Mouse (Mus musculus) Patski (cell line): ENCODE data around the gene Pde4c. TPM values are rescaled to one million over a fixed set of nuclear protein-coding genes. Genes with fewer than 3 reads are reported as not detected.

Experiments used
- ATAC-seq: fragments of 100-300 bp; one replicate; pipeline ENCODE4 v1.8.0; 2021
- CTCF ChIA-PET: fragments of 350-600 bp; sonication (Branson Sonifier 250); formaldehyde crosslinking; loops from one replicate; lab custom pipeline; 2022; ENCODE audit warnings: inconsistent platforms; lab: Charles Lee
- POLR2A ChIA-PET: fragments of 350-600 bp; sonication (Branson Sonifier 250); formaldehyde crosslinking; loops from one replicate; lab custom pipeline; 2022; ENCODE audit warnings: antibody characterized with exemption, inconsistent platforms; lab: Charles Lee
- DNase-seq: peaks from one replicate; pipeline ENCODE4 v3.0.0-alpha.2; 2011; ENCODE audit warnings: low read depth, low spot score
- H3K27me3 ChIP-seq: fragments of 371-371 bp; one replicate; pipeline ENCODE4 v1.5.1; 2021
- CTCF ChIP-seq: fragments of 100-300 bp; IDR thresholded peaks from one replicate; pipeline ENCODE4 v1.5.1; 2021
- in situ Hi-C: fragments of 300-500 bp; cut with MboI; formaldehyde crosslinking; loops from 3 replicates; pipeline ENCODE4 v1.11.1; 2018; ENCODE audit warnings: low pct_unique_long_range_greater_than_20kb, mixed read lengths
- polyA plus RNA-seq: library from polyadenylated mRNA; unstranded; gene quantifications from one replicate; pipeline ENCODE4 v1.2.3, GENCODE M21; 2021

Gene Pde4c
- polyA plus RNA-seq, 1 experiment from 2014 or later: 15.0 TPM

- ATAC-seq (no peak), DNase-seq (no peak)
- POLR2A ChIA-PET: interaction anchor here (1.4 kb wide), 1 partner anchor 124 kb away, joined by 3 read pairs; no protein-coding TSS in a partner anchor
- in situ Hi-C loops: loop anchor here (5.0 kb wide), 1 partner anchor 37 kb away; the partner anchor contains the start of gene Rab3a
- no peaks in the 10 kb centered on the region for H3K27me3 ChIP-seq
- TF ChIP-seq CTCF: no peak
- CTCF ChIA-PET: interaction anchor here (1.2 to 1.5 kb wide), 2 partner anchors 37 to 49 kb away, joined by 3 read pairs; no protein-coding TSS in a partner anchor
Observed at GRCm38 (mm10) chr8:70715086-70715485, 8.4 kb upstream of the Pde4c start.

DNA sequence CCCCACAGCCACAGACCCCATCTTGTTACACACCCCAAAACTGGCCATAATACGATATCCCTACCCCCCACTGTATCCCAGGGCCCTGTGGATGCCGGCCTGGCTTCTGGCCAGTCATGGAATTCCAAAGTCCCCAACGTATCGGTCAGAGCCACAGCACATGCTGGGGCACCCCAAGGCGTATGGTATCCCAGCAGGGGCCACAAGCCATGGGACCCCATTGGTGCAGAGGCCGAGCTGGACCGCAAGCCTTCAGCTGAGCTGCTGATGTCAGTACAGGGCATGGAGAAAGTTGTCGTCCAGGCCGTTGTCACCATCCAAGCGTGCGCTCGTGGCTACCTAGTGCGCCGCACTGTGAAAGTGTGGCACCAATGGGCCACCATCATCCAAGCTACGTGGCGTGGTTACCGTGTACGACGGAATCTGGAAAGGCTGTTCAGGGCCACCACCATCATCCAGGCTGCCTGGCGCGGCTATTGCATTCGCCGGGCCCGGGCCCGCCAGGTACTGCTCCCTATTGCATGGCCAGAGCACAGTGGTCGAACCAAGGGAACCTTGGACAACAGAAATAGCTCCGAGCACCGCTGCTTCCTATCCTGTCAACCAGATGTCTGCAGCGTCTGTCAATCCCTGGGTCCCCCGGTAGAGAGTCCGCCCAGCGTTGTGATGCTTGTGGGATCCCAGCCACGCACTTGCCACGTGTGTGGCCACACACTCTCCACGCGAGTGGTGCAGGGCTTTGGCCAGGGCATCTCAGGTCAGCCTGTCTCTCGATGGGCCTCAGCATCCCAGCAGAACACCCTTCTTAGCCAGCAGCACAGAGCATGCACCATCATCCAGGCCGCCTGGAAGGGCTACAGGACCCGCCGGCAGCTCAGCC is 6.8 kb upstream of the Pde4c start:
- POLR2A ChIA-PET: interaction anchor here (0.6 kb wide), 1 partner anchor 10 kb away, joined by 3 read pairs; no protein-coding TSS in a partner anchor
- no peaks in the 10 kb centered on the region for H3K27me3 ChIP-seq
- ATAC-seq: no peak
- CTCF ChIA-PET: interaction anchor here (1.5 kb wide), 1 partner anchor 47 kb away, joined by 3 read pairs; no protein-coding TSS in a partner anchor
- in situ Hi-C loops: loop anchor here (5.0 kb wide), 1 partner anchor 36 kb away; the partner anchor contains the start of gene Rab3a
- no peak for TF ChIP-seq CTCF
- DNase-seq: no peak

DNA sequence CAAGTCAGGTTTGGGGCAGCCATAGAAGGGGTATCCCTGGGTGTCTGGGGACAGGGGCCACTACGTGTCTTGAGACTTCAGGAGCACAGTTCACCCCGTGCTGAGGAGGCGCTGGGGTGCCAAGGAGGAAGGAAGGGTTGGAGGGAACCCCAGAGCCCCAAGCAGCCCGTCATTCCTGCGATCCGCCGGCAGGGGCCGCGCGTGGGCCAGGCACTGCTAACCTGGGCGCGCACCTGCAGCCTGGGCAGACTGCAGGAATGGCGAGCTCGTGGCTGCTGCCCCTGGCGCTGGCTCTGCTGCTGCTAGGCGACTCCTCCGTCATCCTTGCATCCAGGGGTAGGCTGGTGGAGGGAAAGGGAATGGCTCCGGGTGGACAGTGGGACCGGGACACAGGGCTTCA is 5.2 kb upstream of the Pde4c start, which contains the start of gene Gm3336:
Gene Gm3336, plus strand, starts transcription at position 247 of the 400 bp plus-strand sequence.
- ATAC-seq (peak; percentile 34), DNase-seq (no peak)
- no peaks in the 10 kb centered on the region for H3K27me3 ChIP-seq
- POLR2A ChIA-PET: no interaction called here
- TF ChIP-seq CTCF: no peak
- CTCF ChIA-PET: interaction anchor here (0.6 to 1.6 kb wide), 12 partner anchors 9 to 200 kb away, joined by 3 to 8 read pairs (median 4); partner anchors contain the start of genes Mpv17l2 and Rab3a
- in situ Hi-C loops: loop anchor here (5.0 kb wide), 1 partner anchor 34 kb away; the partner anchor contains the start of gene Rab3a

DNA sequence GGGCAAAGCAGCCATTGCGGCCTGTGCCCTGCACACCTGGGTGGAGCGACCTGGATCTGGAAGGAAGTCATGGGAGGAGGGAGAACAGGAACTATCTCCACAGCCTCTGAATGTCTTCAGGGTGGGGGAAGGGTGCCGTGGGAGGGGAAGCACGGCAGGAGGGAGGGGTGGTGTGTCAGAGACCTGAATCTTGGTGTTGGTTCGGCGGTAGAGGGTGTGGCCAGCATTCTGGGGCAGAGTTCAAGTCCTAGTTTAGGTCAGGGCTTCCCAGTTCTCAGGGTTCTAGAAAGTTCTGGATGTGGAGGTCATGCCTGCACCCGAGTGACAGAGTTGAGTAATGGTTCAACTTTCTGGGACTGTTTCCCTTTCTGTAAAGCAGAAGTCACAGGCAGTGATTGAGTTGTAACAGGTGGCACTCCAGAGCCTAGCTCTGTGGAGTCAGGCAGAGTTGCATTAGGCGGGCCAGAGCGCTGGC is 3.7 kb upstream of the Pde4c start:
- no peak for TF ChIP-seq CTCF
- POLR2A ChIA-PET: interaction anchor here (0.7 kb wide), 1 partner anchor 37 kb away, joined by 3 read pairs; no protein-coding TSS in a partner anchor
- H3K27me3 ChIP-seq: no peaks in the 10 kb centered on the region
- DNase-seq (no peak), ATAC-seq (no peak)
- in situ Hi-C loops: loop anchor here (5.0 kb wide), 1 partner anchor 32 kb away; the partner anchor contains the start of gene Rab3a
- CTCF ChIA-PET: interaction anchor here (0.9 to 2.4 kb wide), 4 partner anchors 10 to 48 kb away, joined by 3 to 13 read pairs (median 4); no protein-coding TSS in a partner anchor

DNA sequence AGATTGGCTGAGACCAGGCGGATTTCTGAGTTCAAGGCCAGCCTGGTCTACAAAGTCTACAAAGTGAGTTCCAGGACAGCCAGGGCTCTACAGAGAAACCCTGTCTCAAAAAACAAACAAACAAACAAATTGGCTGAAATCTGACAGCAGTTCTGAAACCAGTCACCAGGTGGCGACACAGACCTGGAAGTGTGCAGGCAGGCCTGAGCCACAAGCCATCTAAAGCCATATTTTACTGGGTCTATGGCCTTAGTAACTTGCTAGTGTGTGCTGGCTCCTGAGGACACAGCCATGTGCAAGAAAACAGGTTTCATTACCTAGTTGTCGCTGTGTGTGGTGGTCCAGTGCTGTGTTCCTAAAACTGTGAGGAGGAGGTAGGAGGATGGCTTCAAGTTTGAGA is 2.8 kb upstream of the Pde4c start:
- no peak for ATAC-seq
- in situ Hi-C loops: no loop called here
- ChIA-PET POLR2A (no interaction called here), CTCF (interaction anchor here (1.3 to 2.4 kb wide), 3 partner anchors 20 to 42 kb away, joined by 3 to 13 read pairs (median 3); partner anchors contain the start of gene Rab3a)
- no peak for DNase-seq
- TF ChIP-seq CTCF: no peak
- no peaks in the 10 kb centered on the region for H3K27me3 ChIP-seq

DNA sequence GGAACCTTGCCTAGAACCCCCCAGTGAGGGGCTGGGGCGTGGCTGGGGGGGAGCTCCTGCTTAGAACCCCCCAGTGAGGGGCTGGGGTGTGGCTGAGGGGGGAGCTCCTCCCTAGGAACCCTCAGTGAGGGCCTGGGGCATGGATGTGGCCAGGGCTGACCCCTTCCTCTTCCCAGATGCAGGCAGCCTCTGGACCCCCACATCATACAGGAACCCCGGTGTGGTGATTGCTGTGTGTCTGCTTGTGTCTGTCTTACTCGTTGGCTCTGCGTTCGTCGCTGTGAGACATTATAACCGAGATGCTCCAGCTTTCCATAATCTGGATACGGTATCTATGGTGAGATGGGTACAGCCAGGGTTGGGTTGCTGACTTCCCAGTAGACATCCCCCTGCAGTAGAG is 1.9 kb upstream of the Pde4c start:
- ATAC-seq: no peak

GRCm38 (mm10) chr8:70724216-70724615 is 696 bp downstream of the Pde4c start:
- POLR2A ChIA-PET: interaction anchor here (0.8 to 0.9 kb wide), 2 partner anchors 10 to 80 kb away, joined by 3 read pairs; no protein-coding TSS in a partner anchor
- TF ChIP-seq CTCF: no peak
- in situ Hi-C loops: no loop called here
- no peak for DNase-seq
- H3K27me3 ChIP-seq: no peaks in the 10 kb centered on the region
- CTCF ChIA-PET: interaction anchor here (1.3 kb wide), 1 partner anchor 39 kb away, joined by 7 read pairs; no protein-coding TSS in a partner anchor
- no peak for ATAC-seq

More for the DNA sequence above, 1.9 kb upstream of the Pde4c start:
- no peak for DNase-seq
- no peaks in the 10 kb centered on the region for H3K27me3 ChIP-seq
- ChIA-PET CTCF (interaction anchor here (1.3 to 2.4 kb wide), 3 partner anchors 21 to 42 kb away, joined by 3 to 13 read pairs (median 3); partner anchors contain the start of gene Rab3a), POLR2A (interaction anchor here (1.0 kb wide), 1 partner anchor 32 kb away, joined by 4 read pairs; no protein-coding TSS in a partner anchor)
- in situ Hi-C loops: no loop called here
- TF ChIP-seq CTCF: no peak

DNA sequence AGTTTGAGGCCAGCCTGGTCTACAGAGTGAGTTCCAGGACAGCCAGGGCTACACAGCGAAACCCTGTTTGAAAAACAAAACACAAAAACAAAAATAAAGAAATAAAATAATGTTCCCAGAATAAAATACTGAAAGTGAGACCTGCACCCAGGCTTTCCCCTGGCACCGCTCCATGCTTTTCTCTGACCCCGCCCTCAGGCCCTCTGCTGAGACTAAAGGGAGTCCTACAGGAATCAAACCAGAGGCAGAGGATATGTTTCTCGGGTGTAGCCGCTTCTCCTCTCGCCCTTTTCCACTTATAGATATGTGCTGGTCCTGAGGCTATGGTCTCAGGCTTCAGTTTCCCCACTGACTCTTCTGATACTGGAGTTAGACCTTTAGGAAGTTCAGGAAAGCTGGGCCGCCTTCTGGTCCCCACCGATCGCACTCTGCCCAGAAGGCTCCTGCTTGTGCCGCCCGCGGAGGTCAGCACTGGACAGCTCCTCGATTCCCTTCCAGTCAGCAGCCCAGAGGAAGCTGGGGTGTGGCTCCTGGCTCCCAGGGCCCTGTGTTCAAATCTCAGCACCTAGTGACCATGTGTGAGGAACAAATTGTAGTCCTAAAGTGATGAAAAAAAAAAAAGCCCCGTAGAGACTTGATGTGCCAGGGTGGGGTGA is 2.4 kb downstream of the Pde4c start:
- CTCF ChIA-PET: no interaction called here
- TF ChIP-seq CTCF: no peak
- no peak for ATAC-seq

DNA sequence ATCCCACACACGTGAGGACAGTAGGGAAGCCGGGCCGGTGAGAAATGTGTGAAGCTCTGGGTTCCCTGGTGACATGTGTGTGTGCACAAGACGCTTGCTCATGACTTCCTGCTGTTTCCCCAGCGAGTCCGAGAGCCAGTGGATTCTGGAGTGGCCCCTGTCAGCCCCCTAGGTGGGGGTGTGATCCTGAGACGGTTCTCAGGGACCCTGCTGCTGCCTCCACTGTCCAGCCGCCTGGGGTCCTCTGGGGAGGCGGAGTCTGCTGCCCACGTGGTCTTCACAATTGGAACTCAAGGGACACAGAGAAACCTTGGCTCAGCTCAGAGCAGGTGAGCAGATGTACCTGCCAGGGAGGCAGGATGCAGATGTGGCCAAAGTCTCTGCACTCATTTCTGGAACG is 3.2 kb downstream of the Pde4c start:
- DNase-seq (no peak), ATAC-seq (no peak)
- in situ Hi-C loops: no loop called here
- CTCF ChIA-PET: no interaction called here
- no peaks in the 10 kb centered on the region for H3K27me3 ChIP-seq
- no peak for TF ChIP-seq CTCF
- POLR2A ChIA-PET: interaction anchor here (0.7 kb wide), 1 partner anchor 10 kb away, joined by 3 read pairs; no protein-coding TSS in a partner anchor

More for the DNA sequence above, 2.4 kb downstream of the Pde4c start:
- DNase-seq: no peak
- no peaks in the 10 kb centered on the region for H3K27me3 ChIP-seq
- in situ Hi-C loops: no loop called here
- POLR2A ChIA-PET: no interaction called here
